Mouse (Mus musculus): ENCODE results near the gene Ecm2. TPM values are rescaled to one million over a fixed set of nuclear protein-coding genes. Genes with fewer than 3 reads are reported as not detected.

Gene Ecm2
- polyA plus RNA-seq, 1 experiment from 2014 or later = 0.51 TPM

- WGBS = 82% methylated on average over 4 of the region's 4 CpGs
- Histone ChIP-seq H3K4me1 (replicated peaks) (peaks cover 9% of the 10 kb centered on the region), H3K27ac (no peak overlapping the region), H3K27me3 (no peaks in the 10 kb centered on the region), H3K4me3 (replicated peaks) (no peak overlapping the region), H3K36me3 (no peaks in the 10 kb centered on the region), H3K4me2 (no peak overlapping the region), H3K9me3 (no peaks in the 10 kb centered on the region), H3K9ac (replicated peaks) (no peak overlapping the region)
- no peak for ATAC-seq (ENCODE audit: insufficient number of reproducible peaks, insufficient read depth, low FRiP score, low TSS enrichment, low read depth)
These were observed 32.5 kb upstream of the Ecm2 start for GRCm38 (mm10) chr13:49471981-49472675.

- H3K4me3 ChIP-seq (replicated peaks) = no peak overlapping the region
- 90% methylated on average over 6 of the region's 6 CpGs for WGBS
- H3K36me3 ChIP-seq = no peaks in the 10 kb centered on the region
- peaks cover 4% of the 10 kb centered on the region for H3K4me1 ChIP-seq (replicated peaks)
- no peaks in the 10 kb centered on the region for H3K27me3 ChIP-seq
- ATAC-seq (ENCODE audit: insufficient number of reproducible peaks, insufficient read depth, low FRiP score, low TSS enrichment, low read depth) = no peak
- no peak overlapping the region for H3K9ac ChIP-seq (replicated peaks)
- H3K9me3 ChIP-seq = no peaks in the 10 kb centered on the region
- no peak overlapping the region for H3K4me2 ChIP-seq
- no peak overlapping the region for H3K27ac ChIP-seq
These were observed 32.0 kb upstream of the Ecm2 start for GRCm38 (mm10) chr13:49472676-49473005.

DNA sequence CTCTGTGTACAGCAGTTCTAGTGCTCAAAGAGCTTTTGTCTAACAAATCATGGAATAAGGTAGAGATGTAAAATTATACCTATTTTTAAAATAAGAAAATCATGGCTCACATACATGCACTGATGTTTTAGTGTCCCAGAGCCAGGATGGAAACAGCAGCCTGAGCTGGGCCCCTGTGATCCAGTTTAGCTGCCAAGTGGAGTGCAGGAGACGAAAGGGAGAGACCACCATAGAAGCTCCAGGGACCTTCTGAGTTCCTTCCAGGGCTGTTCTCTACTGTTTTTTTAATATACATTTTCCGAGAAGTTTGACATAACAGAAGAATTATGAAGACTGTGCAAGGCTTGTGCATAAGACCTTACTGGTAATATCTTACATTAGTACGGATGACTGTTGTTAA lies 26.7 kb upstream of the Ecm2 start:
- H3K4me2 ChIP-seq = no peak overlapping the region
- peak overlapping the region; percentile 64; the same call in 1 of the 2 replicates for H3K27ac ChIP-seq
- H3K36me3 ChIP-seq = no peaks in the 10 kb centered on the region
- peaks cover 12% of the 10 kb centered on the region for H3K4me1 ChIP-seq (replicated peaks)
- no peaks in the 10 kb centered on the region for H3K9me3 ChIP-seq
- H3K4me3 ChIP-seq (replicated peaks) = no peak overlapping the region
- H3K27me3 ChIP-seq = no peaks in the 10 kb centered on the region
- whole genome bisulfite sequencing = 76% methylated on average over 3 of the region's 3 CpGs
- no peak overlapping the region for H3K9ac ChIP-seq (replicated peaks)
- ATAC-seq (ENCODE audit: insufficient number of reproducible peaks, insufficient read depth, low FRiP score, low TSS enrichment, low read depth) = no peak

GRCm38 (mm10) chr13:49478851-49479374 lies 25.7 kb upstream of the Ecm2 start:
- ATAC-seq (ENCODE audit: insufficient number of reproducible peaks, insufficient read depth, low FRiP score, low TSS enrichment, low read depth) = no peak
- 89% methylated on average over 6 of the region's 6 CpGs for WGBS
- Histone ChIP-seq H3K36me3 (no peaks in the 10 kb centered on the region), H3K9ac (replicated peaks) (no peak overlapping the region), H3K27ac (peak overlapping the region; percentile 56; the same call in 1 of the 2 replicates), H3K27me3 (no peaks in the 10 kb centered on the region), H3K4me2 (no peak overlapping the region), H3K4me3 (replicated peaks) (no peak overlapping the region), H3K9me3 (no peaks in the 10 kb centered on the region), H3K4me1 (replicated peaks) (peaks cover 12% of the 10 kb centered on the region)

- Histone ChIP-seq H3K9ac (replicated peaks) (no peak overlapping the region), H3K27ac (no peak overlapping the region), H3K4me3 (replicated peaks) (no peak overlapping the region), H3K36me3 (no peaks in the 10 kb centered on the region), H3K9me3 (no peaks in the 10 kb centered on the region), H3K4me2 (no peak overlapping the region), H3K27me3 (no peaks in the 10 kb centered on the region), H3K4me1 (replicated peaks) (peaks cover 12% of the 10 kb centered on the region)
- 71% methylated on average over 4 of the region's 4 CpGs for WGBS
- ATAC-seq (ENCODE audit: insufficient number of reproducible peaks, insufficient read depth, low FRiP score, low TSS enrichment, low read depth) = no peak
These were observed 25.2 kb upstream of the Ecm2 start for GRCm38 (mm10) chr13:49479399-49479798.

DNA sequence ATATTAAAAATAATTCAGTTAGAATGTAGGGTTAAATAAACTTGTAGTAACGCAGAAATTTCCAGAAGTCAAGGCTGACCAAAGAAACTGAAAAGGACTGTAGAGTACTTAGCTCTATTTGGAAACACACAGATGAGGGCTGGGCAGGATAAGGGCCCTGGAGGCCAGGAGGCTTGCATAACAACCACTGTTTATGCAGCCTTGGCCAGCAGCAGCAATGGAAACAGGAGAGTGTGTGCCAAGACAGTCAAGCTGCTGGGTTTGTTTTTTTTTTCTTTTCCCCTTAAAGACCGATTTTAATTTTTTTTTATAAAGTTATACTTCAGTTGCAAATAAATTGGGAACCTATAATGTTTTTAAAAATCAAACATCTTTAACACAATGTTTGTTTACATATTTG lies 24.6 kb upstream of the Ecm2 start:
- no peaks in the 10 kb centered on the region for H3K9me3 ChIP-seq
- whole genome bisulfite sequencing = 81% methylated on average over 2 of the region's 2 CpGs
- H3K4me2 ChIP-seq = no peak overlapping the region
- H3K36me3 ChIP-seq = no peaks in the 10 kb centered on the region
- no peaks in the 10 kb centered on the region for H3K27me3 ChIP-seq
- H3K9ac ChIP-seq (replicated peaks) = no peak overlapping the region
- no peak for ATAC-seq (ENCODE audit: insufficient number of reproducible peaks, insufficient read depth, low FRiP score, low TSS enrichment, low read depth)
- no peak overlapping the region for H3K4me3 ChIP-seq (replicated peaks)
- peaks cover 13% of the 10 kb centered on the region for H3K4me1 ChIP-seq (replicated peaks)
- no peak overlapping the region for H3K27ac ChIP-seq

DNA sequence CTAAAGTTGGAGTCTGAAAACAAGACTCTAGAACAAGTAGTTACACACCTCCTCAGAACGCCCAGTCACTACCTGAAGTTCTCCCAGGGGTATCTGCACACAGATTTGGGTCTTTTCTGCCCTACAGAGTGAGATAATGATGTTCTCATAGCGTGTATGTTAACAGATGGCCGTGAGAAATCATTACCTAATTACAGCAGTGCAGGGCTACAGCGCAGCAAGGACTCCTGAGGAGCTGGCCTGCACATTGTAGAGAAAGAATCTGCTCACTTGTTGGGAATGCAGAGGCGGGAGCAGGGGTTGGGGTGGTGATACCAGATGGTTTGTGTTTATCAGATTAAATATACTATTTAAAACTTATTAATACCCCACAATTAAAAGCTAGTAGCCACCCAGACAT lies 24.1 kb upstream of the Ecm2 start:
- Histone ChIP-seq H3K27me3 (no peaks in the 10 kb centered on the region), H3K4me3 (replicated peaks) (no peak overlapping the region), H3K27ac (peak overlapping the region; percentile 84), H3K9me3 (no peaks in the 10 kb centered on the region), H3K4me1 (replicated peaks) (peaks cover 18% of the 10 kb centered on the region), H3K36me3 (no peaks in the 10 kb centered on the region), H3K4me2 (no peak overlapping the region), H3K9ac (replicated peaks) (no peak overlapping the region)
- ATAC-seq (ENCODE audit: insufficient number of reproducible peaks, insufficient read depth, low FRiP score, low TSS enrichment, low read depth) = peak; percentile 56; the same call in 1 of the 2 replicates
- 51% methylated on average over 5 of the region's 5 CpGs for WGBS

GRCm38 (mm10) chr13:49485388-49485787 lies 19.2 kb upstream of the Ecm2 start:
- Histone ChIP-seq H3K4me1 (replicated peaks) (peaks cover 14% of the 10 kb centered on the region), H3K27me3 (no peaks in the 10 kb centered on the region), H3K9ac (replicated peaks) (no peak overlapping the region), H3K4me3 (replicated peaks) (no peak overlapping the region), H3K27ac (0 out of 2 replicates have a peak overlapping the region, but pooled peaks have one; percentile 50), H3K9me3 (no peaks in the 10 kb centered on the region), H3K4me2 (no peak overlapping the region), H3K36me3 (no peaks in the 10 kb centered on the region)
- ATAC-seq (ENCODE audit: insufficient number of reproducible peaks, insufficient read depth, low FRiP score, low TSS enrichment, low read depth) = no peak
- WGBS = 69% methylated on average over 5 of the region's 5 CpGs

DNA sequence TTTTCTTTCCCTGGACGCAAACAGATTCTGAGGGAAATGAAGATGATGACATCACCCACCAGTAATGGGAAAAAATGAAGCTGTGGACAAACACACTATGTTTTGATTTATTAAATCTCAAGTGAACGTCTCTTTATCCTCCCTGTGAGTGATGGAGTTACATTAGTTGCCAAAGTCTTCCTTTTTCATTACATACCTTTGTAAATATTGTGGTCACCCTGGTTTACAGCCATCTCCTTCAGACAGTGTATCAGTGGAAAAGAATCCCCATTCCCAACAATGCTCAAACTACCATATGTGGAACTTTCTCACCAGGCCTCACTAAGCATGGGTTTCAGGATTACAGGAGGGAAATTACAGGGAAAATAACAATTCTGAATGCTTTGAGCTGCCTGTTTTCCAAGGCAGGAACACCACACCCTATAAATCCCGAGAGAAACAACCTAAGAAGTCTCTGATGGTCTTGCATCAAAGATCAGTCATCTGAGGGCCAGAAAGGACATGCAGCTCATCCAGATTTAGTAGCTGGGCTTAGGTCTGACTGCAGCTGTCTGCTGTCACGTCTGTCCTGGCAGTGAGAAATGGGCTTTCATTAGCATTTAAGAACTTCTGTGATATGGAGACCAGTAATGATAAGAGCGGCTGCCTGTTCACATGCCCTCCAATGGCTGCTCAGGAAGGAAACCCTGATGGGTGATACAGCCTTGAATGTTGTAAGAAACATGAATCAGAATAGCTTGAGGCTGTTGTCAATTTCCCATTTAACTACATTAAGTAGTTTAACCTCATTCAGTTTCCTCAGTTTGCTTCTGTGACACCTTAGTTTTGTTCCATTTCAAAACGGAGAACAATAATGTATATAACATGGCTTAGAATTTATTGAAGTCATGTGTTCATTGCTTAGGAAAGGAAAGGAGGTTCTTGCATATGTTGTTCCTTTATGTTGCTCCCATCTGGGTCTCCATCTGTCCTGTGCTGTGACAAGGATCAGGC lies 11.9 kb upstream of the Ecm2 start, which contains the start of gene Tes3-ps:
TSS of gene Tes3-ps (plus strand) at position 943 of the 993 bp plus-strand sequence.
- Histone ChIP-seq H3K27ac (no peak within 1 kb of the TSS; the same call in 1 of the 2 replicates), H3K4me2 (no peak within 1 kb of the TSS), H3K9ac (replicated peaks) (no peak within 1 kb of the TSS), H3K9me3 (no peaks in the 10 kb centered on the region), H3K4me1 (replicated peaks) (no peaks in the 10 kb centered on the region), H3K36me3 (no peaks in the 10 kb centered on the region), H3K4me3 (replicated peaks) (no peak within 1 kb of the TSS), H3K27me3 (no peaks in the 10 kb centered on the region)
- ATAC-seq (ENCODE audit: insufficient number of reproducible peaks, insufficient read depth, low FRiP score, low TSS enrichment, low read depth) = no peak
- 73% methylated on average over 6 of the region's 6 CpGs for WGBS

DNA sequence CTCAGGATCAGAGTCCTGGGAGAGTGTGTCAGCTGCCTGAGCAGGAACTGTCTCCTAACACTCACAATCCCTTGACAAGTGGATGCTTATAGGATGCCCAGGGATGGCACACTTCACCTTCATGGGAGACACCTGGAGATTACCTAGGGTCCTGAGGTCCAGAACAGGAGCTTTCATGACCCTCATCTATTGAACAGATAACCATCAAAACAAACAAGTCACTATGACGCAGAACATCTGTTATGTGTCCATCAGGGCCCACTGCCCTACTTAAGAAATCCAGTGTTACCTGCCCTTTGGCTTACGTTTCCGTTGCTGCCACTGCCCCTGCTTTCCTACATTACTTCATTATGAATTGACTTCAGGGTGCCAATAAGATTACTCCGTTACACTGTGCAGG lies 1.2 kb downstream of the Ecm2 start:
- Histone ChIP-seq H3K27me3 (no peaks in the 10 kb centered on the region), H3K4me3 (replicated peaks) (no peak overlapping the region), H3K27ac (no peak overlapping the region; the same call in 1 of the 2 replicates), H3K9ac (replicated peaks) (no peak overlapping the region), H3K9me3 (no peaks in the 10 kb centered on the region), H3K4me2 (no peak overlapping the region), H3K36me3 (no peaks in the 10 kb centered on the region), H3K4me1 (replicated peaks) (peaks cover 7% of the 10 kb centered on the region)
- 81% methylated on average over 4 of the region's 4 CpGs for WGBS
- ATAC-seq (ENCODE audit: insufficient number of reproducible peaks, insufficient read depth, low FRiP score, low TSS enrichment, low read depth) = no peak

- Histone ChIP-seq H3K27ac (no peak overlapping the region), H3K9me3 (no peaks in the 10 kb centered on the region), H3K4me2 (no peak overlapping the region), H3K36me3 (no peaks in the 10 kb centered on the region), H3K9ac (replicated peaks) (no peak overlapping the region), H3K4me1 (replicated peaks) (peaks cover 7% of the 10 kb centered on the region), H3K27me3 (no peaks in the 10 kb centered on the region), H3K4me3 (replicated peaks) (no peak overlapping the region)
- no peak for ATAC-seq (ENCODE audit: insufficient number of reproducible peaks, insufficient read depth, low FRiP score, low TSS enrichment, low read depth)
- WGBS = 86% methylated on average over 3 of the region's 3 CpGs
These were observed 2.6 kb downstream of the Ecm2 start for GRCm38 (mm10) chr13:49507176-49507575.
